Mouse (Mus musculus) spleen, postnatal 14 days (tissue): ENCODE measurements at regions not wholly inside any gene's neighbourhood (a gene's known extent, or its start where the extent isn't known, plus 50 kb on each side); places are given as distances from the start of the nearest gene placed in this dataset.
"Not testable (repeated sequence)": the region's sequence is repeated elsewhere in the genome, so short reads cannot be mapped to it uniquely, and the experiment has no call there.

Source experiments
- DNase-seq, 2 experiments: peaks; one replicate each; pipeline ENCODE4 v3.0.0; 2021 to 2022; ENCODE audit warnings: low spot score in 2 of 2

DNA sequence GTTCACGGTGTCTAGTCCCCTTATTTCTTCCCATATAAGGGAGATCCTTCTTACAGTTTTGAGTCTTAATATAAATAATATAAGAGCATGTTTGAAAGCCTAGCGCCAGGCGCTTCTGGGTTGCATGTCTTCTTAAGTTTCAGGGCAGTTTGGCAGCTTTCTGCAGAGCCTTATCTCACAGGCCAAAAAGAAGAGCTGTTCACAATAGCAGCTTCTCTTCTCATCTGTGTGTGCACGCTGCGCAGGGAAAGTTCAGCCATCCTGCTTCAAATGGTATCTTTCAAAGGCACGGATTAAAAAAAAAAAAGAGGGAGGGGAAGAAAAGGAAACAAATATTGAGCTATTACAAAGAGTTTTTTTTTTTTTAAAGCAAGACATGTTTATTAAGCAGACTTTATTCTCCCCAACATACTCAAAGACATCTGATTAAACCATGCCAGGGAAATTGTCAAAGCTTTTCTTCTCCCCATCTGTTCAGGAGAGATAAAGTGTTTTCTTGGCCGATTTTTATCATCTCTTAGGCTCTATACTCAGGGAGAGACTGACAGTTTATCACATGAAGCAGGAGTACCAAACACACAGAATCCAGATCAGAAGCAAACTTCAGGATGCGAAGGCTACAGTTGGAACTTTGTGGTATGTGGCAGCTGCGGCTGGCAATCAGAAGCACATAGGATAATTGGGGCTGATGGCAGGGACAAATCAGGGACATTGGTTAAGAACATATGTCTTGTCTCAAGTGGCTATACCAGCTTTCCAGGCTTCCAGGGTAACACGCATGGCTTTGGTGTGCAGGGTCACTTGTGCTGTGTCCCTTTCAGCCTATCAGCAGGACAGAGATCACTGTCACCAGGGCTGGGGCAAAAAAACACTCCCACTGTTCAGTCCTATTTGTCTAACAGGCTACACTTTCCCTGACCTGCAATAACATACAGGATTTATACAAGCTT is 206.9 kb upstream of the Pfkp start:
- DNase-seq = no peak

DNA sequence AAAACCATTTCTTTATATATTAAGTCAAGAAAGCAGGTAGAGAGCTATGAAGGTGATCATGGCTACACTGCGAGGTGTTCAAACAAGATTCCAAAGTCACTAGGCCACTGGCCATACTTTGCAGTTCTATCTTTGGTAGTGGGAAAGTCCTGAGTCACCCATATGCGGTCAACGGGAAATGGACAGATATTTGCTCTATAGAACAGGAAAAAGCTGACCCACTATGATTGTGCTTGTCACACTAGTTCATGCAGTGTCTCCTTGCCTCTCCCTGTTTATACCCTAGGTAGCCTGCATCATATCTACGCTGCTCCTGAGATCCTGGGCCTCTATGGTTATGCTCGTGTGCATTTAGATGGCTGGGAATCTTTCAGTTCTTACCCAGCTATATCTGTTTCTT is 188.9 kb upstream of the Pfkp start:
- no peak for DNase-seq

DNA sequence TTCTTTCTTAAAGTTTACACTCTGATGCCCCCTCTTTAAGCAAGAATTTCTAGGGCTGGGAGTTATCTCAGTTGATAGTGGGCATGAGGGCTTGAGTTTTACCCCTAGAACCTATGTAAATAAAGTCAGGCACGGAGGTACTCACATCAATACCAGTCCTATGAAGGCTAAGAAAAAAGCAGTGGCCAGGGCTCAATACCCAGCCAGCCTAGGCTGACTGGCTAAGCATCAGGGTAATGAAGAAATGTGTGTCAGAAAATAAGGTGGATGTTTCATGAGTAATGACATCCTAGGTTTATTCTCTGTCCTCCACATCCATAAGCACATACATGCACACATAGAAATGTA is 188.5 kb upstream of the Pfkp start:
- DNase-seq = no peak

DNA sequence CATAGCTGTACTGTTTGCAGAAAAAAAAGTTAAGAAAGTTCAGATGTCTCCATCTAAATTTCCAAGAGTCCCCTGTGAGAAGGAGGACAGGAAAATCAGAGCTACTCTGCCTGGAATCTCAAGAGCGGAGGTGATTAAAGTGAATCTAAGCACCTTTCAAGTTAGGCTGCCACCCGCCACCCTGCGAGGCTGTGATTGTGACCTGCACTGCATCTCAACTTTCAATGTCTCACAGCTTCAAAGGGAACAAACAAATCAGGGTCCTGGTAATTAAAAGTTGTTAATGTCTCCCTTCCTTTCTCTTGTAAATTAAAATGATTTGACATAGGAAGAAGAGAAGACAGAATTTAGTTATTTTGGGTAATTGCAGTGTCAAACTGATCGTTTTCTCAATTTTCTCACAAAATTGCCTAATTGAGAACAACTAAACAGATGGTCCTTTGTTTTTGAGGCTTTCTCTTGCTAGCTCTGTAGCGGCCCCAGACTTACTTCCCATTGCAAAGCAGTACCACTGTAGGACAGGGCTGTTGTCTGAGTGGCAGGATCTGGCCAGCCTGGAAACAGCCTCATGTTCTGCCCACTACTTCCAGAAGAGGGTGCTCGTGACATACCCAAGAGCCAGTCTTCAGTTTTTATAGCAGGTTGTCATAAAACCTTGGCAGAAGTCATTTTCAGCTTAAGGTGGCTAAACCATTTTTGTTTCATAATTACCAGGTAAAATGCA is 187.9 kb upstream of the Pfkp start:
- peak in 1 of 2 experiments; percentile 4 for DNase-seq

DNA sequence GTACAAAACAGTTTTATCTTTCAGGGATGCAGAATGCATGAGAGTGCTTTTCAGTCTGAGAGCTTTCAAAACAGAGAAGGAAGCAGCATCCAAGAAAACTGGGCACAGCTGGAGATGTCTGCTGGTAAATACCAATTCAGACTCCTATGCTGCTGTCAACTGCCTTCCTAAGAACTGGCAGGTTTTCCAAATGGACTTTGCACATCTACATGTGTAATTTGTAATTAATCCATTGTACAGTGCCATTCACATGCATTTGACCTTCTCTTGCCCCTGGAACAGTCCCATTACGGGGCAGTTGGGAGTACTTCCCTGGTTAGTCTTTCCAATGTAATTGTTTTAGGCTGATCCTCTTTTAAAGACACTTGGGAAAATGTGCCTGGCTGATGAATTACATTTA is 181.3 kb upstream of the Pfkp start:
- no peak for DNase-seq

DNA sequence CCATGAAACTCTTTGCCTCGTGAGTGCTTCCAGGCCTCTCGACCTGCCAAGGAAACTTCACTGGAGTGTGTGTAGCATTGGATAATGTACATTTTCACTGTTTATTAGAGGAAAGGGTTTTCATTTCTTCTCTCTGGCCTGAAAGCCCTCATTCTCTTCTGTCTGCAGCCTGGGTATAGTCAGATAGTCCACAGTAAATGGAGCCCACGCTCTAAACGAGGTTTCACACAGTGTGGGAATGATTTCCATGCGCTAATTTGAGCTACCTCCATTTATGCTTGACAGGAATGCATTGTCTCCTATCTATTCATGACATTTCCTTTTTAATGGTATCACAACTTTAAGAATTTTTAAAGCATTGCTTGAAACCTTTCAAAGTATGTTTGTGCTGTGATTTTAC is 180.8 kb upstream of the Pfkp start:
- no peak for DNase-seq

DNA sequence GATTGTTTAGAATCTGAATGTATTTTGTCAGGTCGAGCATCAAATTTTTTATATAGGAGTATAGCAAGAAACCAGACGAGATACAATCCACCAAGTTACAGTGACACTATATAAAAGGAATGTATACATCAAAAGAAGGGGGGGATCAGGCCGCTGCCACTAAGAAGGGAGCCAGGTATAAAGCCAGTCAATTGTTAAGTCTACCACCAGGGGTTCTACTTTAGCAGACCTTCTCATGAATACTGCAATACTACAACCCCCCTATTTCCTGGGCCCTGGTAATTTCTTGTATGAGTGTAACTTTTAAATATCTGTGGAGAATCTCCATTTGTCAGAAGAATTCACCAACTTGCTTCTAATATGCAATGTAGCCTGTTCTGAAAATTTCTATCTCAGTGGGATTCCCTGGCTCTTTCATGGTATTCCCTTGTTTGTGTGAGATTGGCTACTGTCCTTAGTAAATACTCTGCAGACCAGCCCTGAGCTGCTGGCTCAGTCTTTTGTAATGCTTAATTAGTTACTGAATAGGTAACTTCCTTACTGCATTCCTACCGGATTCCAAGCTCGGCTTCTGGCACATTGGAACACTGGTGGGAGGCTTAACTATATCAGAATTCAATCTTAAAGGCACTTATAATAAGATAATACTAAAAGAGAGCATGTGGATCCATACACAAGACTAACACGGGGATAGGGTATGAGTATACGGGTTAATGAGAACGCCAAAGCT is 180.2 kb upstream of the Pfkp start:
- DNase-seq = not testable (repeated sequence)

DNA sequence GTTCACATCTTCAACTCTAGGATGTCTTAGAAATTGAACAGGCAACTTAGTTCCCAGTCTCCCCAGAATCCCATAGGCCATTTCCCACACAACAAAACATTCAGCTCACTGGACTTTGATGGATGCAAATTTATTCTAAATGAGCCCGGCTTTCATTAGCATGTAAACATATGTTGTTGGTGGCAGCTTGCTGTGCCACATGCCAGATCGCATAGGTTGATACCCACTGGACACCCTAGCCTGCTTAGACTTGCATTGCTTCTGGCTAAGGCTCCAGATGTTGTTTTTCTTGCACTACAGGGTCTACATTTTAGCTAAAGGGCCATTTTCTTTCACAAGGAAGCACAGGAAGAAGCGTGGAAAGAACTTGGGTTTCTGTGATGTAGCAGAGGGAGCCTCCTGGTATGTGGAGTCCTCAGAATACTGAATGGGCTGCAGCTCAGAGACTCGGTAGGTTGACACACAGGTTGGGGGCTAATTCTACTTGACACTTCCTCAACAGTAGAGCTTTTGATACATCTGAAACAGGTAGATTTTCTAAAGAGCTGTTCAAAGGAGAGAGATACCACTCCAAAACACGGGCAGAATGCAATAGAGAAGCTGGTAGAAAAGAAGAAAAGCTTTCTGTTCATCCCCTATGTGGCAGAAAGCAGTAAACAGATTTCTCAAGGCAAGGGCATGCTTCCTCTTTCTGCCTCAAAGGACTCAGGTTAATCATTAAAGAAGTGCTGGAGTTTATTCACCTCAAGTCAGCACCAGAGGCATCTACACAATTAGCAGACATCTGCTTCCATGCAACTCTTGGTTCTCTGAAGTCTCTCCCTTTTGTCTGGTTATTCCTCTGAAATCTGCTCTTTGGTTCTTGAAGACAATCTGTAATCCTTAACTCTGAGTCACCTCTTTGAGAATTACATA is 153.9 kb upstream of the Pfkp start:
- DNase-seq = no peak

DNA sequence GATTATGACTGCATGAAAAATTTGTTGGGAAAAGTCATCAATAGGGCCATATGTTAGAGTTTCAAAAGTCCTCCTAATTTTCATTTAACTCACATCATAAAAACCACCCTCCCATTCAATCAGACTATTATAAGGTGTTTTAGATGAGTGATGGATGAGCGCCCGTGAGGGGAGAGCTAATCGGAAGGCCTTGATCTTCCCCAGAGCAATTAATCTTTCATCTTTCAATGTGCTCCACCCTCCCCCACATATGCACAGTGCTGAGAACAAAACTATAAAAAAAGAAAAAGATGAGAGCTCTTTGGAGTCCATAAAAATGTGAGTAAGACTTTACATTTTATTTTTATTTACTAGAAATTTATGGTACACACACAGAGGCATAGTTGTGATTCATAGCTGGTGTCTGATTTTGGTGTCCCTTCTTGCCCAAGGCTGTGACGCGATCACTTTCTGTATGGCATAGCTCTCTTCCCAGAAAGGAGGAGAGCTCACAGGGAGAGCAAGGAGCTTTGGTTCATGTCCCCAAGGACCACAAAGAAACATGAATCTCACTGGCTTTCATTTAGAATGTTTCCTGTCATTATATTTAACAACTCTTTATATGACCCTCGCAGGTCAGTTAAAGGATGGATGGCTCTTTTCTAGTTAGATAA is 119.5 kb upstream of the Pfkp start:
- no peak for DNase-seq

DNA sequence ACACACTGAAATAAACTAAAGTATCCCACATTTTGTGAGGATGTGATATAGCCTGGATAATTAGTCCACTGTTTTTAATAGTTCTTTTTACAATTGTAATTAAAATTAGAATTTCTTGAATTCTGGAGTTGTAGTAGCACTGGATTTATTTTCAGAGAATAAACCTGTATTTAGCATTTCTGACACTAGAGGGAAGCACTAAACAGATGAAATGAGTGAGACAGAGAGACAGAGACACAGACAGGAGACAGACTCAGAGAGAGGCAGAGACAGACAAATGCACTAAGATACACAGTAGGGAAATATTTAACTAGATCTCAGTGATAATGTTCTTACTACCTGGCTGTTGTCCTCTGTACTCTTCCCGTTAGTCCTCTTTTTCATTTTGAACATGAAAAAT is 108.6 kb upstream of the Pfkp start:
- no peak for DNase-seq

DNA sequence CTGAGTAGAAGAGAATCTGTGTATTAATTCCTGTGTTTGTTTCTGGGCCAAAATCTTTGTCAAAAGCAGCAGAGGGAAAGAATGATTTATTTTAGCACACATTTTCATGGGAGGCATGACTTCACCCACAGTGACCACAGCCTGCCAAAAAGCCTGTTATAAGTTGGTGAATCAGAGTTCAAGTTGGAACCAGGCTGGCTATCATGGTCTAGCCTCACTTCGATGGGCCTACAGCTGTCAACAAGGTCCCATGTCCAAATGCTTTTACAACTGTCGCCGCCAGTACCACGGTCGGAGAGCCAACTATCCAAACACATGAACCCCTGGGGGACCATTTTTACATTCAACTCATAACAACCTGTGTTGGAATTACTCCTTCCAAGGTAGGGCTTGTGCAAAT is 103.0 kb upstream of the Pfkp start:
- no peak for DNase-seq

DNA sequence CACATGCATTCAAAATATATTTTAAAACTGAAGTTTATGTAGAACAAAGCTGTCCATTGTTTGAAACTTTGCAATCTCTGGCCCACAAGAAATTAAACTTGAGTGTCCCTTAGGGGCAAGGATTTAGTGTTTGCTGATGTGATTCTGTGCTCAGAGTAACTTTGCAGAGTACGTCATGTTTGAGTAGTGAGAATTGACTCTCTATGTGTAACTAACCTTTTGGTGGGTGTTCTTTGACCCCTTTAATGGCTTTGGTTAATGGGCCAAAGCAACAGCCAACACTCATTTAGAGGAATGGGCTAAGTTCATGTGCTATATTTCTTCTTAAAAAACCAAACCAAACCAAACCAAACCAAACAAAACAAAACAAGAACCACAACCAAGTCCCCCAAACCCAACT is 102.6 kb upstream of the Pfkp start:
- no peak for DNase-seq

DNA sequence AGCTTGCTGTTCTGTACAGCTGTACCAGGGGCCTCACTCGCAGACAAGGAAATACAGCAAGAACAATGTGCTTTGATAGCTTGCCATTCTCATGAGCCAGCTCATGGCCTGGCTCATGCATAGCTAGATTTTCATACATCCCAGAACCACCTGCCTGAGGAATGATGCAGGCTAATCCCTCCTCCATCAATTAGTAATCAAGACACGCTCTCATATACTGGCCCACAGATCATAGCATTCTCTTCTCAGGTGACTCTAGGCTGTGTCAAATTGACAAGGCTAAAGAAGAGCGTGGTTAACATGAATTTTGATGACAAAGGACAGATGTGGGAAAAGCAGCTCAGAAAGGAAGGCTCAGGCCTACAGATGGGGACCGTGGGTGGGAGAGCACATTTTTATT is 93.3 kb upstream of the Pfkp start:
- DNase-seq = no peak

DNA sequence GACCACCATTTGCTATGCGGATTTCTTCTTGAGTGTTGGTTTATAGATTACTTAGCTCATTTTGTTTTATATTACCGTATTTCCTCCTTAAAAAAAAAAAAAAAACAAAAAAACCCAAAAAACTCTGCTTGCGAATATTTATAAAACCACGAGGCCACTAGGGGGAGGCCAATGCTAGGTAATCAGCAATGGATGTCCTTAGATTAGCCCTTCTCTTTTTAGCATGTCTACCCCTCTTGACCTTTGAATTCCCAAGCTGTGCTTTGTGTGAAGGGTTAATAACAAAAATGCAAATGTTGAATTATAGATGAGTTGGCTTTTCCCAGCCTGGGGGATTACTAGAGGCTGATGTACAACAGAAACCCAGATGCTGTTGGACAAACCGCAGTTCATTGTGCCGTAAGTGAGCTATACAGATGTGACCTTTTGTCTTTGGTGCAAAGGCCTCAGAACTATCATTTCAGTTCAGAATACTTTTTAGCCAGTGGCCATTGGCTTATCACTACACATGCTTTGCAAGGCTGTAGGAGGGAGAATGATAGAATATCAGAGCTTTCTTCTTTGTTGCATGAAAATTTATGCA is 88.5 kb upstream of the Pfkp start:
- DNase-seq = no peak
